Mouse (Mus musculus) layer of hippocampus, adult 9-10 months (tissue): ENCODE data around the gene Ptma.
A peak's percentile ranks its signal among the peaks of the same experiment; 100 is the strongest.
"Not testable (repeated sequence)": the region's sequence is repeated elsewhere in the genome, so short reads cannot be mapped to it uniquely, and the experiment has no call there.

ENCODE experiments used
- DNase-seq: peaks from one replicate; pipeline ENCODE4 v3.0.0; 2022; ENCODE audit warnings: low spot score

The Ptma gene

GRCm38 (mm10) chr1:86526116-86526788, at the start of gene Ptma:
TSS of gene Ptma (plus strand) at chr1:86526726.
- DNase-seq: peak; percentile 96

GRCm38 (mm10) chr1:86477738-86478285, 48.7 kb upstream of the Ptma start:
- DNase-seq: no peak

GRCm38 (mm10) chr1:86479099-86479825, 47.3 kb upstream of the Ptma start:
- no peak for DNase-seq

- no peak for DNase-seq
Observed at GRCm38 (mm10) chr1:86480288-86480687, 46.2 kb upstream of the Ptma start.

- no peak for DNase-seq
Observed at GRCm38 (mm10) chr1:86480735-86481447, 45.6 kb upstream of the Ptma start.

DNA sequence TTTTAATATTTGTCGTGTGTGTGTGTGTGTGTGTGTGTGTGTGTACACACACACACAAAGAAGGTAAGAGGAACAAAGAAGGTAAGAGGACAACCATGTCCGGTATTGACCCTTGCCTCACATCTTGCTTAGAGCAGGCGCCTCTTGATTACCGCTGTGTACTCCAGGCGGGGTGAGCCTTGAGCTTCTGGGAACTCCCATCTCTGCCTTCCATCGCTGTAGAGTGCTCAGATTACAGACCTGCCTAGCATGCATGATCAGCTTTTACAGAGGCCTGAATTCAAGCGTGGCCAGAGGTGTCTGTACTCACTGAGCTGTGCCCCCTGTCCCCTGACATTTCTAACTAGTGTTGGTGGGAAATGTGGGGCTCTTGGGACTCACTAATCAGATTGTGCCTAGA, 45.1 kb upstream of the Ptma start:
- no peak for DNase-seq

GRCm38 (mm10) chr1:86482288-86482687, 44.2 kb upstream of the Ptma start:
- DNase-seq: no peak

DNA sequence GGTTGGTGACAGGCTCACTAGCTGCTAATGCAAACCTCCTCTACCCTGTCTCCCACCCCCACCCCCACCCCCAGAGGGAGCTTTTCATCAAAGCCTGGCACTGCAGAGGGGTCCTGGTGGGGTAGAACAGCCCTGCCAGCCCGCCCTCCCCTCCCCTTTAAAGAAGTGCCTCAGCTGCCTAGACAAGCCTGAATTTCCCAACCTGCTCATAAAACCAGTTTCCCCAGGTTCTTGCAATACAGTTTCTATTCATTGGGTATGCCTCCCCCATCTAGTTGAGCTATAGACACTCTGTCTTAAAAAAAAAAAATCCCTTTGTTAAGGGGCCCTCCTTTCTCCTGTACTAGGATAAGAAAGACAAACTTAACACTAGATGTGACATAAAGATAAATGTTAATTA, 43.8 kb upstream of the Ptma start:
- DNase-seq: no peak

- DNase-seq: no peak
Observed at GRCm38 (mm10) chr1:86485346-86485745, 41.2 kb upstream of the Ptma start.

GRCm38 (mm10) chr1:86485858-86486257, 40.7 kb upstream of the Ptma start:
- not testable (repeated sequence) for DNase-seq

GRCm38 (mm10) chr1:86486703-86487294, 39.7 kb upstream of the Ptma start:
- no peak for DNase-seq

- peak; percentile 98 for DNase-seq
Observed at GRCm38 (mm10) chr1:86487295-86487907, 39.1 kb upstream of the Ptma start.

GRCm38 (mm10) chr1:86487908-86488314, 38.6 kb upstream of the Ptma start:
- no peak for DNase-seq

GRCm38 (mm10) chr1:86488326-86488725, 38.2 kb upstream of the Ptma start:
- DNase-seq: no peak

DNA sequence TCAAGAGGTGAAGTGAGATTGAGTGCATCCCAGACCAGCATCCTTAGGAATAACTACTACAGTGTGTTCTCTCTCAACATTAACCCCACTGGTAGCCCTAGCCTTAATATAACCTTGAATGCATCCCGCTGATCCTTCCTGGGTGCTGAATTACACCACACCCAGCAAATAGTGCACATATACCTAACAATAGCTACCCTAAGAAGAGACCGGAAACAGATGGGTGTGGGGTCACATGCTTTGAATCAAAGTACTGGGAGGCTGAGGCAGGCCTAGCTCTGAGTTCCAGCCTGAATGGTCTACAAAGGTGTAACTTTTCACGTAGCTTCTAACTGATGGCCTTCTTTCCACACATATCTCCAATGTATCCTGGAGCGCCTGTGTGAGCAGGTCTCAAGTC, 37.8 kb upstream of the Ptma start:
- DNase-seq: no peak

DNA sequence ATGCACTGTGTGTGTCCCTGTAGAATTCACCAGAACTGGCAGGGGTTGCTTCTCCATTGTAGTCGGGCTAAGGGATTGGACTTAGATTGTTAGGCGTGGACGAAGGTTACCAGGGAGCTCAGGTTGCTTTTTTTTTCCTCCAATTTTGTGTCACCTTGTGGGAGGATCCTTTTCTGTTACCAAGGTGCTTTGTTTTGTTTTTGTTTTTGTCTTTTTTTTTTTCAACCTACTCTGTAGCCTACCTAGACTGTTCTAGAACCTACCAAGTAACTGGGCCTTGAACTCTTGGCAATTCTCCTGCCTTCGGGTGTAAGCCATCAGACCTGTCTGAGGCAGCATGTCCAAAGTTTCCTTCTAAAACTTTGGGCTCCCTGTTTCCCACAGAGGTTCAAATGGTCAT, 36.6 kb upstream of the Ptma start:
- DNase-seq: no peak

GRCm38 (mm10) chr1:86490697-86491096, 35.8 kb upstream of the Ptma start:
- no peak for DNase-seq

DNA sequence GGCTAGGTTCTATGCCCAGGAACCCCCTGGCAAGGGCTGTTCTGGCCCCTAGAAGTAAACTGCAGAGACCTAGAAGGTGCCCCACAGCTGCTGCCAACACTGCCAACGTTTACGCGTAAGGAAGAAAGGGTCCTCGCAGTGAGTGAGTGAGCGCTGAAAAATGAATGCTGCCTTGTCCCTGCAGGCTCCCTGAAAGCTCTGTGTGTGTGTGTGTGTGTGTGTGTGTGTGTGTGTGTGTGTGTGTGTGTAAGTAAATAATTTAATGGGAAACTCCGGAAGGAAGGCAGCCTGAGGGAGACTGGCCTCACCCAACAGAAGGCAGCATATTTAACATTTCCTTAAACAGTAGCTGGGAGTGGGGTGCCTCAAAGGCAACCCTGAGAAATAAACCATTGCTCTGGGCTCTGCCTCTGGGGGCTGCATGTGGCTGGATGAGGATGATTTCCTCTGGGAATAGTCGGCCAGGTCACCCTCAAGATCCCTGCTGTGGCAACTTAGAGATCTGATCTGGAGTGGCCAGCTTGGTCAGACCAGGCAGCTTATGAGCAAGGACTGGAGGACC, 34.9 kb upstream of the Ptma start:
- DNase-seq: no peak

DNA sequence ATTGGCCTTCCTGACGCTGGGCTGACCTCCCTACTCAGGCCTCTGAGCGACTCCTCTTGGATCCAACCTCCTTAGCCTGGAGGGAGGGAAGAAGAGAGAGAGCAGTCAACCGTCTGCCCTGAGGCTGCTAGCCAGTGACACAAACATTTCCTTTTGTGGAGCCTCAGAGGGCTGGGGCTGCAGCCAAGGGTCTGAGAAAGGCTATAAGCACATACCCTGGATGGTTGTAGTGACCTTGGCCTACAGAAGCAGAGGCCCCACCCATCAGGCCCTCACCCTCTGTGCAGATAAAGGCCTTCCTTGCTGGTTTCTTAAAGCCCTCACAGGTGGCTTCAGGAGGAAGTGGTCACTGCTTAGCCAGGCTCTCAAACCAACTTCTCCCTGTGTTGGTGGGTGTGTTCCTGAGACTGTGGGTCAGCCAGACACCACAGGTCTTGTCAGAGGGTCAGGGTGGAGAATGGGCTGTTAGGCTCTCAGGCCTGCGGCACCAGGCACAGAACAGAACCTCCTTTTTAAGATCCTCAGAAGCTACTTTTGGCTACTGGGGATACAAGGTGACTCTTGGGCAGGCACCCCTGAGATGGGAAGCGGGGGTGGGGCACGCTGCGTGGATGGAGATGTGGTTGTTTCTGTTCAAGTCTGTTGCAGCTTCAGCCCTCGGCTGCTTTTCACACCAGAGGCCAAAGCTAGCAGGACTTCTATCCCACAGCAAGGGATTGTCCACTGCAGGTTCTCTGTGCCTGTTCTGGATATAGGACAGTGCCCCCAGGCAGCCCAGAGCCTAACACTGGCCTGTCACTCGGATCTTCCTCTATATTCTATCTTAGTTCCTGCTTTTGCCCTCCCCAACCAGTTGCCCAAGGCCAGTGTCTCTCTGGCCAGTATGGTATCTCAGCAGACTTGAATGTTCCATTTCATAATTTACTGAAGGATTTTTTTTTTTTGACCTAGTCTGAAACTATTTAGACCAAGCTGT, 34.1 kb upstream of the Ptma start:
- DNase-seq: no peak

DNA sequence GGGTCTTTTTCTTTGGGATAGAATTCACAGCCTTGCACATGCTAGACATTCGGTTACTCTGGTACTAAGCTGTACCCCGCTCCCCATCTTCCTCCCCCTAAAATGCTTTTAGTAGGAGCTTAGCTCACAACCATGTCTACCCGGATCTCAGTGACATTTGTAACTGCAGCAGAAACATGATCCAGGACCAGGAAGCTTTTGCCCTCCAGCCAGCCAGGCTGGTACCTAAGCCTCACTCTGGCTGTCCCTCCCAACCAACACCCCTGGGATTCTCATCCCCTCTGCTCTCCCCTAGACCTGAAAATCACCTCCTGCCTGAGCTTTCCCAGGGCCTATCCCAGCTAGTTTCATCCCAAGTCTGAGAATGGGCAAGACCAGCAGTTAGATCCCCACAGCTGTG, 32.7 kb upstream of the Ptma start:
- no peak for DNase-seq
